Mouse (Mus musculus): ENCODE measurements around the gene Hoxd1. TPM values are rescaled to one million over a fixed set of nuclear protein-coding genes. Genes with fewer than 3 reads are reported as not detected.

Hoxd1 gene
- polyA plus RNA-seq, 2 experiments: not detected

DNA sequence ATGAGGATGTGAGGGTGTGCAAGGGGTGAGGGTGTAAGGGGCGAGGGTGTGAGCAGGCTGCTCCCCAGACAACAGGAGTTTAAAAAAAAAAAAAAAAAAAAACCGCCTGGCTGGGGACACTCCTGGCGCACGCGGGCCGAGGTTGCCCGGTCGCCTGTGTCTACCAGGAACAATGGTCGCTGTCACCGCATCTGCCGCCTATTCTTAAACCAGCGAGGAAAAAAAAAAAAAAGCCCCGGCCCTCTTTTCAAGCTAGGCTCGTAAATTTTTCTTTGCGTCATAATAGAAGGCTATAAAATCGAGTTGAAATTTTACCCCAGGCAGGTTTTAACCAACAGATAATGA lies 29.5 kb upstream of the Hoxd1 start:
- peaks cover 99% of the 10 kb centered on the region for H3K27me3 ChIP-seq (ENCODE audit: control insufficient read depth, insufficient read depth, low read length)
- H3K4me1 ChIP-seq (replicated peaks; ENCODE audit: control insufficient read depth in 2 of 2, insufficient read depth in 2 of 2, low read length in 1 of 2): no peaks in the 10 kb centered on the region
- no peak overlapping the region for H3K4me2 ChIP-seq (ENCODE audit: low read depth)
- WGBS (ENCODE audit: insufficient replicate concordance): 1% methylated on average over 14 of the region's 16 CpGs
- no peak overlapping the region for H3K27ac ChIP-seq
- no peak overlapping the region for H3K9ac ChIP-seq (replicated peaks)
- no peaks in the 10 kb centered on the region for H3K36me3 ChIP-seq (replicated peaks; ENCODE audit: control insufficient read depth, insufficient read depth, low read depth)
- H3K9me3 ChIP-seq (ENCODE audit: control insufficient read depth, low read length): no peaks in the 10 kb centered on the region
- no peak for DNase-seq (ENCODE audit: low read depth in 3 of 3, low spot score in 3 of 3)
- no peak overlapping the region for H3K4me3 ChIP-seq (ENCODE audit: insufficient read depth in 1 of 2, low read depth in 2 of 2, low read length in 2 of 2)
- no peak for ATAC-seq (ENCODE audit: insufficient read depth)
- TF ChIP-seq CTCF (IDR thresholded peaks at IDR 0.05; ENCODE audit: low read depth): no peak
- TF ChIP-seq EP300 (IDR thresholded peaks at IDR 0.05; ENCODE audit: low read depth): no peak

DNA sequence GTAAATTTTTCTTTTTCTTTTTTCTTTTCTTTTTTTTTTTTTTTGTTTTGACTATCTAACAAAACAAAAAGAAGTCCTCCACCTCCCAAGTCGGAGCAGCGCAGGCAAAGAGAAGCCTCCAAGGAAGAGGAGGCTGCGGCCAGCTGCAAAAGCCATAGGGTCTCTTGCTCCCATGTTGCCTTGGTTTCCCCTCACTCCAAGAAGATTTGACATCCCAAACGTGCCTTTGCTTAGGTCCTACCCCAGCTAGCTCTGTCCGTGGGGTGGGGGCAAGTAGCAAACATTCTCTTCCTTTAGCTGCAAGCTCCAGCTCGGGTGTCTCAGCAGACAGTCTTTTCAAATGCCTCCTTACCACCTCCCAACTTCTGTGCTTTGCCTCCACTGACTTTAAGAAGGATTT lies 29.0 kb upstream of the Hoxd1 start:
- Histone ChIP-seq H3K4me3 (ENCODE audit: insufficient read depth in 1 of 2, low read depth in 2 of 2, low read length in 2 of 2) (no peak overlapping the region), H3K4me1 (replicated peaks; ENCODE audit: control insufficient read depth in 2 of 2, insufficient read depth in 2 of 2, low read length in 1 of 2) (no peaks in the 10 kb centered on the region), H3K36me3 (replicated peaks; ENCODE audit: control insufficient read depth, insufficient read depth, low read depth) (no peaks in the 10 kb centered on the region), H3K27me3 (ENCODE audit: control insufficient read depth, insufficient read depth, low read length) (peaks cover 99% of the 10 kb centered on the region), H3K9me3 (ENCODE audit: control insufficient read depth, low read length) (no peaks in the 10 kb centered on the region), H3K9ac (replicated peaks) (no peak overlapping the region), H3K4me2 (ENCODE audit: low read depth) (no peak overlapping the region), H3K27ac (no peak overlapping the region)
- DNase-seq (ENCODE audit: low read depth in 3 of 3, low spot score in 3 of 3) (no peak), ATAC-seq (ENCODE audit: insufficient read depth) (no peak)
- TF ChIP-seq CTCF (IDR thresholded peaks at IDR 0.05; ENCODE audit: low read depth) (no peak), EP300 (IDR thresholded peaks at IDR 0.05; ENCODE audit: low read depth) (no peak)
- 2% methylated on average over 6 of the region's 6 CpGs for WGBS (ENCODE audit: insufficient replicate concordance)

DNA sequence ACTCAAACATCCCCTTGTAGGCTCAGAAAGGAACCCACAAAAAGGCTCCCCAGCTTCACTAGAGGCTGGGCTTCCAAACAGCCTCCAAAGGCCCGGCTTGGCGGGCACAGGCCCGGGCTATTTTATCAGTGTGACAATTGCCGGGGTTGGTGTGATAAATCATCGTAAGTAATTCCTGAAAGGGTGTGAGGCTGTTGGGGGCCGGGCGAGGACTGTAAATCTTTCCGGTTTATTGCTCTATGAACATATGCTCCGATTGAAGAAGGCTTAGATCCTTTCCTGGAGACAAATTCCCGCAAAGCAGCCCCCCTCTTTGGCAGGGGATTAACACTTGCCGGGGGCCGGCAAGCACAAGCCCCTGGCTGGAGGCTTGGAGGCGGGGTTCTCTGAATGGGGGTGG lies 28.3 kb upstream of the Hoxd1 start:
- H3K27ac ChIP-seq: no peak overlapping the region
- no peak overlapping the region for H3K9ac ChIP-seq (replicated peaks)

DNA sequence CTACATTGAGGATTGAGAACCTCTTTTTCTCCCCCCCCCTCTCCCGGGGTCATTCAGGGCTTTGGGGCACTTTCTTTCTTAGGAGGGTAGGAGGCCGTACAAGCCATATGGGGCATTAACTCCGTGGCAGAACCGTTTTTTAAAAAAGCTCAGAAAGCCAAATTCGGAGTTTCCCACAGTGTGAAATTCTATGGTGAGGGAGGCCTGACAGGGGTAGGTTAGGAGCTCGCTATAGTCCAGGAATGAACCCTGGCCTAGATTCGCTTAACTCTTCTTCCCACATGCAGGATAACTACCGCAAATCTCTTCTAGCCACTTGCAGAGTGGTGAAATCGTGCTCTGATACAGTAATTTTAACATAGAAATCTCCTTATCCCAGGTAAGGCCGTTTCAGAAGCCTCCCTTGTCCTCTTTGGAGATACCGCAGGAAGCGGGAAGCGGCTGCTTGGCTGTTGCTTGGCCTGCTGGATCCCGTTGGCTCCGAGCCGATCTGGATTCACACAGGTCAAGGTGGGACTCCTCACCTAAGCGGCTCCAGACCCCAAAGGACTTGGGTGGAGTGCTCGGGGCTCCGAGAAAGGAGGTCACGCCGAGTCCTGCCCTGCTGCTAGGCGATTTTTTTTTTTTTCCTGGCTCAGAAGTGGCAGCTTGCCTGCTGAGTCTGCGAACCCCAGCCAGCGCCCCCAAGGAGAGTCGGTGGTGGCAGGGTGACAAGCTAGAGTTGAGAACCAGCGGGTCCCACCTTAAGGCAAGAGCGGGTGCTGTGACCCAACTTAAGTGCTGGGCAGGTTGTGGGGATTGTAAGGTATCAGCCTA lies 27.6 kb upstream of the Hoxd1 start:
- Histone ChIP-seq H3K27ac (no peak overlapping the region), H3K9me3 (ENCODE audit: control insufficient read depth, low read length) (no peaks in the 10 kb centered on the region), H3K4me3 (ENCODE audit: insufficient read depth in 1 of 2, low read depth in 2 of 2, low read length in 2 of 2) (no peak overlapping the region), H3K4me1 (replicated peaks; ENCODE audit: control insufficient read depth in 2 of 2, insufficient read depth in 2 of 2, low read length in 1 of 2) (no peaks in the 10 kb centered on the region), H3K9ac (replicated peaks) (no peak overlapping the region), H3K4me2 (ENCODE audit: low read depth) (no peak overlapping the region), H3K27me3 (ENCODE audit: control insufficient read depth, insufficient read depth, low read length) (peaks cover 100% of the 10 kb centered on the region), H3K36me3 (replicated peaks; ENCODE audit: control insufficient read depth, insufficient read depth, low read depth) (no peaks in the 10 kb centered on the region)
- ATAC-seq (ENCODE audit: insufficient read depth): no peak
- TF ChIP-seq EP300 (IDR thresholded peaks at IDR 0.05; ENCODE audit: low read depth) (no peak), CTCF (IDR thresholded peaks at IDR 0.05; ENCODE audit: low read depth) (no peak)
- no peak for DNase-seq (ENCODE audit: low read depth in 3 of 3, low spot score in 3 of 3)
- WGBS (ENCODE audit: insufficient replicate concordance): 8% methylated on average over 27 of the region's 27 CpGs

More for the DNA sequence above, 28.3 kb upstream of the Hoxd1 start:
- DNase-seq (ENCODE audit: low read depth in 3 of 3, low spot score in 3 of 3) (no peak), ATAC-seq (ENCODE audit: insufficient read depth) (no peak)
- no peaks in the 10 kb centered on the region for H3K4me1 ChIP-seq (replicated peaks; ENCODE audit: control insufficient read depth in 2 of 2, insufficient read depth in 2 of 2, low read length in 1 of 2)
- 5% methylated on average over 13 of the region's 13 CpGs for whole genome bisulfite sequencing (ENCODE audit: insufficient replicate concordance)
- H3K4me3 ChIP-seq (ENCODE audit: insufficient read depth in 1 of 2, low read depth in 2 of 2, low read length in 2 of 2): no peak overlapping the region
- H3K4me2 ChIP-seq (ENCODE audit: low read depth): no peak overlapping the region
- no peaks in the 10 kb centered on the region for H3K9me3 ChIP-seq (ENCODE audit: control insufficient read depth, low read length)
- H3K36me3 ChIP-seq (replicated peaks; ENCODE audit: control insufficient read depth, insufficient read depth, low read depth): no peaks in the 10 kb centered on the region
- TF ChIP-seq CTCF (IDR thresholded peaks at IDR 0.05; ENCODE audit: low read depth) (no peak), EP300 (IDR thresholded peaks at IDR 0.05; ENCODE audit: low read depth) (no peak)
- H3K27me3 ChIP-seq (ENCODE audit: control insufficient read depth, insufficient read depth, low read length): peaks cover 99% of the 10 kb centered on the region

DNA sequence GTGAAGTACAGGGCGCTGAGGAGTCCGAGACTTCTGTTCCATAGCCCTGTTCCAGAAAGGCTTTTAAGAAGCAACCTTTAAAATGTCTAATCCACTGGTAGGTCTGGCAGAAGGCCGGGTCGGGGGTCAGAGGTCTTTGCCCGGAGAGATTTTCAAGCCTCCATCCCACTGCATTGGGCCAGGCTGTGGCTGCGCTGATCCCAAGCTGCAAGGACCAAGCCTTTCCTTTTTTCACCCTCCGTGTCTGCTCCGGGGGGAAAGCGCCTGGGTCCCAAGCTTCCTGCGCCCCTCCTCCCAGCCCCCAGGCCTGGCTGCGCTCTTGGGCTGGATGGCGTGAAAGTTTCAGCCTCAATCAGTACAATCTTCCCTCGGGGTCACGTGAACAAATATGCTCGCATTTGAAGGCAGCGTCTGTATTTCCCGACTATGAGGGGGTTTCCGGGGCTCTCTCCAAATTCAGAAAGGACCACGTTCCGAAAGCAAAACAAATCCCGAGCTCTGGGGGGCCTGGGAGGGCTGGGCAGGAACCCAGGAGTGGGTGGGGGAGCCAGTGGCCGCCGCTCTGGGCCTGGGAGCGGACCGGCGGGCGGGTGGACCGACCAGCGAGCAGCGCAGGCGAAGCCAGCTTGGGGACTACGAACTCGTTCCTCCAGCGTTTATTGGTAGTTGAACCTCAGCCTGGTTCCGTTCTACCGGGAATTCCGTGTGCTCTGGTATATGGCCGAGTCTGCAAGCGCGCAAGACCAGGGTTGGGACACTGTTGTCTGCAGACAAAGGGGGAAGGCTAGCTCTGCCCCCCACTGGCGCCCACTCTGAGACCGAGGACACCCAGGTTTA lies 26.7 kb upstream of the Hoxd1 start:
- 3% methylated on average over 42 of the region's 42 CpGs for WGBS (ENCODE audit: insufficient replicate concordance)
- TF ChIP-seq EP300 (IDR thresholded peaks at IDR 0.05; ENCODE audit: low read depth) (no peak), CTCF (IDR thresholded peaks at IDR 0.05; ENCODE audit: low read depth) (no peak)
- no peak overlapping the region for H3K4me2 ChIP-seq (ENCODE audit: low read depth)
- H3K27ac ChIP-seq: no peak overlapping the region
- H3K36me3 ChIP-seq (replicated peaks; ENCODE audit: control insufficient read depth, insufficient read depth, low read depth): no peaks in the 10 kb centered on the region
- no peak overlapping the region for H3K9ac ChIP-seq (replicated peaks)
- no peaks in the 10 kb centered on the region for H3K4me1 ChIP-seq (replicated peaks; ENCODE audit: control insufficient read depth in 2 of 2, insufficient read depth in 2 of 2, low read length in 1 of 2)
- ATAC-seq (ENCODE audit: insufficient read depth) (no peak), DNase-seq (ENCODE audit: low read depth in 3 of 3, low spot score in 3 of 3) (no peak)
- no peak overlapping the region for H3K4me3 ChIP-seq (ENCODE audit: insufficient read depth in 1 of 2, low read depth in 2 of 2, low read length in 2 of 2)
- H3K9me3 ChIP-seq (ENCODE audit: control insufficient read depth, low read length): no peaks in the 10 kb centered on the region
- peaks cover 99% of the 10 kb centered on the region for H3K27me3 ChIP-seq (ENCODE audit: control insufficient read depth, insufficient read depth, low read length)
